Mouse (Mus musculus): ENCODE data around the gene Atp7a. TPM values are rescaled to one million over a fixed set of nuclear protein-coding genes. Genes with fewer than 3 reads are reported as not detected.

Atp7a gene
- polyA plus RNA-seq, 1 experiment from 2014 or later, result 39.3 TPM

DNA sequence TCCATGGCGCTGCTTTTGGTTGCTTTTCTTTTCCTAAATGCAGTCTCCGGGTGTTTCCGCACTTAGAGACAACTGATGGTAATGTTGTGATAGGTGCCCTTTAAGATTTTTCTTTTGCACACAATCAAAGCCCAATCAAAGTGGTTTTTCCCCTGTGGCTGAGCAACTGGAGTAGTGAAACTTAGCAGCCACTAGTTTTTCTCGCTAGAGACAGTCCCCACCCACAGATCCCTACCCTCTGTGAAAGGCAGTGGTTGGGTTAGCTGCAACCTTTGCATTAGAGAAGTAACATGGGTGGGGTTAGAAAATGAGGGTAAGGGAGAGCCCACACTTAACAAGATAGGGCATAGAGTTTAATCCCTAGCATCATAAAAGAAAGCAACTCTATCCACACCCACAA is 108.4 kb downstream of the Atp7a start:
- no peak overlapping the region for H3K4me3 ChIP-seq (ENCODE audit: low read depth, low read length)
- H3K36me3 ChIP-seq (ENCODE audit: control insufficient read depth, insufficient read depth, low read length), result no peaks in the 10 kb centered on the region
- ATAC-seq (ENCODE audit: insufficient number of reproducible peaks, insufficient read depth, low FRiP score, low read depth), result no peak
- 79% methylated on average over 4 of the region's 4 CpGs for WGBS
- H3K27ac ChIP-seq (ENCODE audit: low read length), result no peak overlapping the region
- H3K9ac ChIP-seq (replicated peaks; ENCODE audit: low read depth, low read length), result no peak overlapping the region
- no peaks in the 10 kb centered on the region for H3K4me1 ChIP-seq (ENCODE audit: control insufficient read depth, insufficient read depth, low read length)
- H3K9me3 ChIP-seq (ENCODE audit: control insufficient read depth, low read depth, low read length), result no peaks in the 10 kb centered on the region
- no peaks in the 10 kb centered on the region for H3K27me3 ChIP-seq (ENCODE audit: control insufficient read depth, insufficient read depth, low read length)
- H3K4me2 ChIP-seq (replicated peaks; ENCODE audit: low read depth, low read length), result no peak overlapping the region

DNA sequence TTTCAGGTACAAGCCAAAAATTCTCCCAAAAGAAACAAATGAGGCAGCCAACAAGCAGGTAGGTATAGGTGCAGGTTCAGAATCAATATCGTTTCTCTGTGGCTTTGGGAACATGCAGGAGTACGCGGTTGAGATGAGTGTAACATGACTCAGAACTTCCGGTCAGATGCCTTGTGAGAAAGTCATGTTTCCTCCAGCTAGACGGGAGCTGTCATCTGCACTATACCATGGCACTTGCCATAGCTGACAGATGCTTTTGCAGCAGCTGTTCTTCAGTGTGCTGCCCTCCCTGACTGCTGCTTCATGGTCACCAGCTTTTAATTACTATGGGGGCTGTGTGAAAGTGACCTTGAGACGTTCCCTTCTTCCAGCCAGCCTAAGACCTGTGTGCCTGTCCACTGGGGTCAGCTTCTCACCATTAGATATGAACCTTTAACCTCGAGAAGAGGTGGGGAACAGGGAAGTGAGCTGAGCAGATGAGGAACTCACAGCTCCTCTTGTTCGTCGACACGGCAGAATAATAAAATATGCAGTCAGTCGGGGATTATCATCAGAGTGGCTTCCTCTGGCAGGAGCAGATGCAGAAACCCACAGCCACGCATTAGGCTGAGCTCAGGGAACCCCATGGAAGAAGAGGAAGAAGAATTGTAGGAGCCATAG is 109.0 kb downstream of the Atp7a start:
- Histone ChIP-seq H3K4me1 (ENCODE audit: control insufficient read depth, insufficient read depth, low read length) (no peaks in the 10 kb centered on the region), H3K36me3 (ENCODE audit: control insufficient read depth, insufficient read depth, low read length) (no peaks in the 10 kb centered on the region), H3K27ac (ENCODE audit: low read length) (no peak overlapping the region), H3K4me3 (ENCODE audit: low read depth, low read length) (no peak overlapping the region), H3K9me3 (ENCODE audit: control insufficient read depth, low read depth, low read length) (no peaks in the 10 kb centered on the region), H3K9ac (replicated peaks; ENCODE audit: low read depth, low read length) (no peak overlapping the region), H3K4me2 (replicated peaks; ENCODE audit: low read depth, low read length) (no peak overlapping the region), H3K27me3 (ENCODE audit: control insufficient read depth, insufficient read depth, low read length) (no peaks in the 10 kb centered on the region)
- WGBS, result 62% methylated on average over 12 of the region's 12 CpGs
- no peak for ATAC-seq (ENCODE audit: insufficient number of reproducible peaks, insufficient read depth, low FRiP score, low read depth)

DNA sequence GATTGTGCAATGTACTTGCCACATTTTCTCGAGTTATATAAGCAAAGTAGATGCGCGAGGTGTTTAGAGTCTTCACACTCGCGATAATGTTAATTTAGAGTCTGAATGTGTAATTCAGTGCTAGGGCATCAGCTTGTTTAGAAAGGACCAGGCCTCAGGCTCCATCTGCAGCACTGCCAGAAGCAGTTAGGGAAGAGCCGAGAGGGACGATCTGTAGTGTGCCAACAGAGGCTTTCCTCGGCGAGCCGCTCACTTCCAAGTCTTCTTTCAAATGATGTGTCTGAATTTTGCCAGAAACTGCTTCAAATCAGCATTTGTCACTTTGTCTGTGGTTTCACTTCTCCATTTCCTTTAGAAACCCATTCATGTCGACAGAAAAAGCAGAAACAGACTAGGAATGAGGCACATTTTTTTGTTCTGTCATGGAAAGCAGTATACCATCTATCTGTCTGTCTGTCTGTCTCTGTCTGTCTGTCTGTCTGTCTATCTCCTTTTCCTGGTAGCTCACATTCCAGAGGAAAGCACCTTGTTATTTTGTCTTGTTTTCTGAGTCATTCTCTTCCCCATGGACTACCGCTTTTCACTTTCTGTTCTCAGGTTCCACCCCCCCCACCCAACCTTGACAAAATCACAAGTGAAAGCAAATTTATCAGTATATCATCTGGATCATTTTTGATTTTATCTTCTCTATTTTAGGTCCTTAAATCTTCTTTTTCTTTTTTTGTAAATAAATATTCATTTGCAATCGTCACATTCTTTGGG is 112.4 kb downstream of the Atp7a start:
- no peak for ATAC-seq (ENCODE audit: insufficient number of reproducible peaks, insufficient read depth, low FRiP score, low read depth)
- no peaks in the 10 kb centered on the region for H3K27me3 ChIP-seq (ENCODE audit: control insufficient read depth, insufficient read depth, low read length)
- H3K36me3 ChIP-seq (ENCODE audit: control insufficient read depth, insufficient read depth, low read length), result no peaks in the 10 kb centered on the region
- WGBS, result 75% methylated on average over 13 of the region's 13 CpGs
- H3K9me3 ChIP-seq (ENCODE audit: control insufficient read depth, low read depth, low read length), result no peaks in the 10 kb centered on the region
- H3K4me3 ChIP-seq (ENCODE audit: low read depth, low read length), result no peak overlapping the region
- H3K27ac ChIP-seq (ENCODE audit: low read length), result no peak overlapping the region
- H3K9ac ChIP-seq (replicated peaks; ENCODE audit: low read depth, low read length), result no peak overlapping the region
- no peaks in the 10 kb centered on the region for H3K4me1 ChIP-seq (ENCODE audit: control insufficient read depth, insufficient read depth, low read length)
- H3K4me2 ChIP-seq (replicated peaks; ENCODE audit: low read depth, low read length), result no peak overlapping the region

DNA sequence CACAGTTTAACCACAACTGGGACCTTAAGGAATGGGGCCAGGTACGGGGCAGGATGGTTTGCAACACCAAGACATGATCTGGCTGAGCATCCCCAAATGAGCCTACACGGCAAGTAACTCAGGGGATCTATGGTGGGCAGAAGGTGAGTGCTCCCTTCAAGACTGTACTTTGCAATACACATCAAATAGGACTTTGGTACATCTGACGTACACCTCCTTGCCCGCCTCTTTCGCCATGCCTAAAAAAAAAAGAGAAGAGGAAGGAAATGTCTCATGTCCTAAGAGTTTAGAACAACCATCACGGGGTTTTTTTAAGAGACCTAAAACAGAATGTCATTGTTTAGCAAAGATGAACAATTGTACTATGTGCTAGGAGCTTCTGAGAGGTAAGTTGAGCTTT is 115.9 kb downstream of the Atp7a start, which contains the start of gene Tlr13:
TSS of gene Tlr13 (plus strand) at position 269 of the 400 bp plus-strand sequence.
- no peak within 1 kb of the TSS for H3K27ac ChIP-seq (ENCODE audit: low read length)
- H3K9me3 ChIP-seq (ENCODE audit: control insufficient read depth, low read depth, low read length), result no peaks in the 10 kb centered on the region
- no peak within 1 kb of the TSS for H3K4me3 ChIP-seq (ENCODE audit: low read depth, low read length)
- no peaks in the 10 kb centered on the region for H3K27me3 ChIP-seq (ENCODE audit: control insufficient read depth, insufficient read depth, low read length)
- WGBS, result 87% methylated on average over 6 of the region's 6 CpGs
- no peaks in the 10 kb centered on the region for H3K36me3 ChIP-seq (ENCODE audit: control insufficient read depth, insufficient read depth, low read length)
- no peak for ATAC-seq (ENCODE audit: insufficient number of reproducible peaks, insufficient read depth, low FRiP score, low read depth)
- no peak within 1 kb of the TSS for H3K9ac ChIP-seq (replicated peaks; ENCODE audit: low read depth, low read length)
- H3K4me1 ChIP-seq (ENCODE audit: control insufficient read depth, insufficient read depth, low read length), result no peaks in the 10 kb centered on the region
- no peak within 1 kb of the TSS for H3K4me2 ChIP-seq (replicated peaks; ENCODE audit: low read depth, low read length)

DNA sequence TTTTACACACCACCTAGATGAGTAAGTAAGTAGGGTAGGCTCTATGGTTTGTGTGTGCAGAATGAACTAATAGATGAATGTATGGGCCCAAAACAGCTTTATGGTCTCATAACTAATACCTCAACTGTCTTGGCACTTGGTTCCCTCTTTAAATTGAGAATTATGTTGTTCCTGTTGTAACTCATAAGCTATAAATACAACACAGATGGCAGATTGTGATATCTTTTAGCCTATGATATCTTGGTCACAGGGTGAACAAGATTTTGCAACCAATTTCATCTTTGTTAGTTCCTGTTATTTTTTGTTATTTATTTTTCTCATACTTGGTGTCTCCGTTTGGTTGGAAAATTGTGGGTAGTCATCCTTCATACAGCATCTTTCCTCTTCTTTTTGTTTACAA is 121.1 kb downstream of the Atp7a start:
- no peak for ATAC-seq (ENCODE audit: insufficient number of reproducible peaks, insufficient read depth, low FRiP score, low read depth)

DNA sequence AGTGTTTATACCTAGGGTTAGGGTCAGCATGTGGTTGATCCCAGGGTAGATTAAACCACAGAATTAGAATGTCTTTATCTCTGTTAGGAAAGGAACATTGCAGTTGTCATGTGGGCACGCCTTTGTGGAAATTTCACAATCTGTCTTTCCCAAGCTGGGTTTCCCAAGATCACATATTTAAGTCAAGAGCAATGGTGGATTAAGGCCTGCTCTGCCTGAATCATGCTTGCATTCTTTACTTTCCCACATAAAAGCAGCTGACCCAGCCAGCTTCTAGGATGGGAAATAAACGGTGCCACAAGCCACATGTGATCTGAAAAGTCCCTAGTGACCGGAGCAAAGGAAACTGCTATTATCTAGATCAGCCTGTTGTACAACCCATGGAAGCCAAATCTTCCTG is 122.4 kb downstream of the Atp7a start:
- no peaks in the 10 kb centered on the region for H3K4me1 ChIP-seq (ENCODE audit: control insufficient read depth, insufficient read depth, low read length)
- no peak overlapping the region for H3K4me2 ChIP-seq (replicated peaks; ENCODE audit: low read depth, low read length)
- H3K4me3 ChIP-seq (ENCODE audit: low read depth, low read length), result no peak overlapping the region
- H3K27me3 ChIP-seq (ENCODE audit: control insufficient read depth, insufficient read depth, low read length), result no peaks in the 10 kb centered on the region
- H3K27ac ChIP-seq (ENCODE audit: low read length), result no peak overlapping the region
- H3K36me3 ChIP-seq (ENCODE audit: control insufficient read depth, insufficient read depth, low read length), result no peaks in the 10 kb centered on the region
- 81% methylated on average over 3 of the region's 3 CpGs for WGBS
- no peak for ATAC-seq (ENCODE audit: insufficient number of reproducible peaks, insufficient read depth, low FRiP score, low read depth)
- no peaks in the 10 kb centered on the region for H3K9me3 ChIP-seq (ENCODE audit: control insufficient read depth, low read depth, low read length)
- no peak overlapping the region for H3K9ac ChIP-seq (replicated peaks; ENCODE audit: low read depth, low read length)

More for the DNA sequence above, 121.1 kb downstream of the Atp7a start:
- Histone ChIP-seq H3K4me1 (ENCODE audit: control insufficient read depth, insufficient read depth, low read length) (no peaks in the 10 kb centered on the region), H3K27ac (ENCODE audit: low read length) (no peak overlapping the region), H3K9ac (replicated peaks; ENCODE audit: low read depth, low read length) (no peak overlapping the region), H3K27me3 (ENCODE audit: control insufficient read depth, insufficient read depth, low read length) (no peaks in the 10 kb centered on the region), H3K36me3 (ENCODE audit: control insufficient read depth, insufficient read depth, low read length) (no peaks in the 10 kb centered on the region), H3K9me3 (ENCODE audit: control insufficient read depth, low read depth, low read length) (no peaks in the 10 kb centered on the region), H3K4me3 (ENCODE audit: low read depth, low read length) (no peak overlapping the region), H3K4me2 (replicated peaks; ENCODE audit: low read depth, low read length) (no peak overlapping the region)
- 94% methylated on average over 1 of the region's 1 CpGs for WGBS

DNA sequence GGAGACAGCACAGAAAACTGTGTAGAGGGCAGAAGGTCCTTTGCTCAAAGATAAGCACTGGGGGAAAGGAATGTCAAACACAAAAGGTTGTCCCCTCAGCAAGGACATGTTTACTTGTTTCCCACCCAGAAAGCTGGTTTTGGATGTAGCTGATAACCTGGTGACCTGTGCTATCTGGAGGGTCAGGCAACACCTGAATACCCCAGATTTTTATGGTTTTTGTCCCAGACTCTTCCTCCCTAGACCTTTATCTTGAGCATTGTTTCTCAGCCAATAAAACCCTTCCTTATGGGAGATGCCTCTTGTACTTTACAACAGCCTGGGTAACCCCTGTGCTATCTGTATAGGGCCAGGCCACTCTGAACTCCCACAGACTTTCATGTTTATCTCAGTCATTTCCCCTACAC is 127.1 kb downstream of the Atp7a start:
- Histone ChIP-seq H3K9me3 (ENCODE audit: control insufficient read depth, low read depth, low read length) (no peaks in the 10 kb centered on the region), H3K27ac (ENCODE audit: low read length) (no peak overlapping the region), H3K27me3 (ENCODE audit: control insufficient read depth, insufficient read depth, low read length) (no peaks in the 10 kb centered on the region), H3K36me3 (ENCODE audit: control insufficient read depth, insufficient read depth, low read length) (no peaks in the 10 kb centered on the region), H3K4me2 (replicated peaks; ENCODE audit: low read depth, low read length) (no peak overlapping the region), H3K9ac (replicated peaks; ENCODE audit: low read depth, low read length) (no peak overlapping the region), H3K4me1 (ENCODE audit: control insufficient read depth, insufficient read depth, low read length) (no peaks in the 10 kb centered on the region), H3K4me3 (ENCODE audit: low read depth, low read length) (no peak overlapping the region)
- no peak for ATAC-seq (ENCODE audit: insufficient number of reproducible peaks, insufficient read depth, low FRiP score, low read depth)

DNA sequence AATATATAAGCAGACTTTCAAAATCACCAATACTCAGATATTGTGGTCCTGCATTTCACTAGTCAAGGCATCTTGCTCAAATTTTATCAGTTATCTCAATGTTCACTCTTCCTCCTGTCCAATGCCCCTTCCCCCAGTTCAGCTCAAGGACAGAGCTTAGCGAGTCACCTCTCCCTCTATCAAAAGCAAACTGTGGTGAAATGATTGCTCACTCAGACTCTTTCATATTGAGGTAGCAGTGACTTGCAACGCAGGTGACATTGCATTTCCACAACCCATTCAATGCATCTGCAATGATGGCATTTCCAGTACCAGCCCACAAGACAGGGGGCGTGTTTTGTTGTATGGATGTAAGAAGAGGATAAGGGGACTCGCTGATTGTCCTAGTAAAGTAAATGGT is 128.8 kb downstream of the Atp7a start:
- 76% methylated on average over 4 of the region's 4 CpGs for WGBS
- H3K9ac ChIP-seq (replicated peaks; ENCODE audit: low read depth, low read length), result no peak overlapping the region
- H3K27me3 ChIP-seq (ENCODE audit: control insufficient read depth, insufficient read depth, low read length), result no peaks in the 10 kb centered on the region
- no peaks in the 10 kb centered on the region for H3K9me3 ChIP-seq (ENCODE audit: control insufficient read depth, low read depth, low read length)
- no peak for ATAC-seq (ENCODE audit: insufficient number of reproducible peaks, insufficient read depth, low FRiP score, low read depth)
- H3K36me3 ChIP-seq (ENCODE audit: control insufficient read depth, insufficient read depth, low read length), result no peaks in the 10 kb centered on the region
- H3K4me3 ChIP-seq (ENCODE audit: low read depth, low read length), result no peak overlapping the region
- H3K4me2 ChIP-seq (replicated peaks; ENCODE audit: low read depth, low read length), result no peak overlapping the region
- no peak overlapping the region for H3K27ac ChIP-seq (ENCODE audit: low read length)
- H3K4me1 ChIP-seq (ENCODE audit: control insufficient read depth, insufficient read depth, low read length), result no peaks in the 10 kb centered on the region

Measured in stomach, embryonic 14.5 days (tissue).